Mouse (Mus musculus) frontal cortex, postnatal 36 days (tissue): Measurements from ENCODE around the gene Mapk8ip1.
A peak's percentile ranks its signal among the peaks of the same experiment; 100 is the strongest.

Experiments used
- DNase-seq, 2 experiments: peaks; one replicate each; pipeline ENCODE4 v3.0.0; 2022; ENCODE audit warnings: low spot score in 2 of 2

Mapk8ip1 gene

DNA sequence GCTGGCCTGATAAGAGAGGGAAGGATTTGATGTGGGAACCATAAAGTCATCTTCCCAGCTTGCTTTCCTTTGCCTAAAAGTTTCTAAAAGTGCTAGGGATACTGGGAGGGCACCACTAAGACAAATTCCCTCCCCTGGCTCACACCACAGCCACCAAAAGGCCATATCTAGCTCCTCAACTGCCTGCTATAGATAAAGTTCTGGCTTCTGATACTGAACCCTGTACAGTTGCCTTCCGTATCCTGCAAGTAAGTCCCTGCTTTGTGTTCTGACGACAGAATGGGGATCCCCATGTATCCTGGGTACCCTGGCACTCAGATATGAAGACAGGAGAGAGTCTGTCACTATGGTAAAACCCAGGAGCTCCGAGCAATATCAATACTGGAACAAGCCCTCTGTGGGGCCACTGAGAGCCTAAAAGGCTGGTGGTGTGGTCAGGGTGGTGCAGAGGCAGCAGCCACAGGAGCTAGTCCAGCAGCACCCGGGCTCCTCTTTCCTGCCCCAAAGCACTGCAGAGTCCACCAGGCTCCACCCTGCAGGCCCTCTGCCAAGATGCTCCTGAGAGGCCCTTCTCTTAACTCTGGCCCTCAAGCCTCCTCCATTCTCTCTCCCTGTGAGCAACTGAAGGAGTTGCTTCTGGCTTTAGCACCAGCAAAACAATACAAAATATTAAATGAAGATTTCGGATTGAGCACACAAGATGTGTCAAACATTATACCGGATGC lies 10.7 kb downstream of the Mapk8ip1 start:
- no peak for DNase-seq

DNA sequence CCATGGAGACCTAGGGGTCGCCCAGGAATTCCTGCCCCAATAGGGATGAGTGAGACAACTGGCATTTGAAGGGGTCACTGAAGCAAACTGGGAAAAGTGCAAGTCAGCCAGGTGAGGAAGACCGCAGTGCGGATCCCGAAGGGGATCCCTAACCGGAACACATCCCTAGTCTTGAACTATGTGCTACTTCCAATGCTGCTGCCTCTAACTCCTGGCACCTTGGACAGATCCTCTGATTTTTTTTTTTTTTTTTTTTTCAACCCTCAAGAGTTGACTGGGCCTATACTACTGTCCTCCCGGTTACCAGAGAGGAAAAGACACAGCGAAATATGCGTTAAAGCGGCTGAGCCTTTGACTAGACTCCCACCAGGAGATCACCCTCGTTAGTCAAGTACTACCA lies 11.4 kb downstream of the Mapk8ip1 start:
- no peak for DNase-seq

DNA sequence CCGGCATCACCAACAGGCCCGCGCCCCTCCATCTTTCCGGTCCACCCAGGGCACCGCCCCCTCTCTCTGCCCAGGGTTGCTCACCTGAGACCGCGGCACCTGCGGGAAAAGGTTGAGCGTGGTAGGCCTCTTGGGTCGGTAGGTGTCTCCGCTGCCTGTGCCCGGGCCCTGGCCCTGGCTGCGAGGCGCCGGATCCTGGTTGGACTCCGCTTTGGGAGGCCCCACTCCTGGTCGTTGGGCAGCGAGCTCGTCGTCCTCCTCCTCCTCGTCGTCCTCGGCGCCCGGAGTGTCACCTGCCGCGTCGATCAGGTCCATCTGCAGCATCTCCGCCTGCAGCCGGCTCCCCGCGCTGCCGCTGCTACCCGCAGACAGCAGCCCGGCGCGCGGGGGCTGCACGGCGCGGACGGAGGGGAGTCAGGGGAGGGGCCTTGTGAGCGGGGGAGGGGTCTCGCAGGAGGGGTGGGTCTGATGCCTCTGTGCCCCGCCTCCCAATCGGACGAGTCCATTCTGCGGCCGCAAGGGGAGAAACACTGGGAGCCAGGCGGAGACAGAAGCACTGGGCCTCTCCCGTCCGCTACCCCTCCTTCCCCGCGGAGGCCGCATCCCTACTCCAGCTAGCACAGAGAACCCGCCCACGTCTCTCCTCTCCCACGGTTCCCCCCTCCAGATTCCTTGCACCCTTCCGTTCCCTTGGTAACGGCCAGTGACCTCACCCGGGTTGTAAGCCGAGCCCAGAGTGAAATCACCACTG lies 12.0 kb downstream of the Mapk8ip1 start:
- peak; percentile 90 to 92 for DNase-seq

DNA sequence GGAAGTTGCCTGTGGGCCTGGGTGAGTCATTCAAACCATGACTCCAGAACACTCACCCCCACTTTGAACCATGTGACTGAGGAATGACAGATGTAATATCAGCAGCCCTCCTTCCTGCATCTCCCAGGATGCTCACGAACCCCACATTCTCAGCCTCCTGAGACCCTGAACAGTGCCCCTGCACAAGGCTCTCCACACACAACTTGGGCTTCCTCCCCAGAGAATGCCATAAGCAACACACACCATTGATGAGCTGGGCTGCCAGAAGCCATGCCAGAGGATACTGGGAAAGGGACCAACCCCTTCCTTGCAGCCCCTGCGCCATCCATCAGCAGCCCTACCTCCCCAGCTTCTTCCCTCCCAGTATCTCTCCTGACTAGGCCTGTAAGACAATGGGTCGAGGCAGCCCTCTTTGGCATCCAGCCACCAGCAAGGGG lies 13.0 kb downstream of the Mapk8ip1 start:
- DNase-seq: no peak

DNA sequence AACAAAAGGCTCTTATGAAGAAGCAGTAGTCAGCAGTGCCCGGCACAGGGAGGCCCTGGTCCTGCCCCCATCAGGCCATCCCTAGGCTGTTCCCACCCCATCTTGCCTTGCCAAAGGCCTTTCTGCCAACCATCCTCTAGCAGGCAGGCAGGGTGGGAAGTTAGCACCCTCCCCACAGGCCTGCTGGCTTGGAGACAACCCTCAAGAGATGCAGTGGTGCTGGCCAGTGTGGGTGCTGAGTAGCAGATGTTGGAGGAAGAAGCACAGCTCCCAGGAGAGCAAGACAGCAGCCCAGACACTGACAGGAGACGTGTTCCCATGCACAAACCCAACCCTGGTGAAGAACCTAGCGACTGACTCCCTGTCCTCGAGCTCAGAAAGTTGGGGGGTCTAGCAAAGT lies 13.4 kb downstream of the Mapk8ip1 start:
- peak; percentile 74 to 77 for DNase-seq

DNA sequence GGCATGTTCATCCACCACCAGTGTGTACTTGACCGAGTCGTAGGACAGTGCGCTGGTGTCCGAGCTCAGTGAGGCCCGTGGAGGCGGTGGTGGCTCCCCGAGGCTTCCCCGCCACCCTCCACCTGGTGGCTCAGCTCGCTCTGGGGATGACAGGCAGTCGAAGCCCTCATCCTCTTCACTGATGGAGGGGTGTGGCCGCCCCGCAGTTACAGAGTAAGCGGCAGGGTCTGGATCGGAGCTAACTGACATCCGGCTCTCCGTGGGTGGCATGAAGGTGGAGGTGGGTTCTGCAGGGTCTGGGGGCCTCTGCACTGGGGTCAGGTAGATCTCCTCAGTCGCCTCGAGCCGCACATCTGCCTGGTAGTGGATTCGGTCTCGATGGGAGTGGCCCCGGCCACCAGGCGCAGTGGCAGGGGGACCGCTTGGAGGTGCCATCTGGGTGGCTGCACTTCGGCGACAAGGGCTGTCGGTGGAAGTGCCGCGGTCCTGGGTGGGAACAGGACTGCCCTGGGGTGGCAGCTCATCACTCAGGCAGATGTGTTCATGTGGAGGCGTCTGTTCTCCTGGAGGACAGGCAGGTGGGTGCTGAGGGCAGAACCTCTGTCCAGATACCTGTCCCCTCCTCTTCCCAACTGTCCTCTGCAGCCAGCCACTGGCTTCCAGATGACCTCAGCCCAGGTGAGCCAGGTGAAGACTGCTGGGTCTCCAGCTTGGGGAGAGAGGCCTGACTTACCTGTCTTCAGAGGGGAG lies 14.1 kb downstream of the Mapk8ip1 start:
- DNase-seq: no peak

DNA sequence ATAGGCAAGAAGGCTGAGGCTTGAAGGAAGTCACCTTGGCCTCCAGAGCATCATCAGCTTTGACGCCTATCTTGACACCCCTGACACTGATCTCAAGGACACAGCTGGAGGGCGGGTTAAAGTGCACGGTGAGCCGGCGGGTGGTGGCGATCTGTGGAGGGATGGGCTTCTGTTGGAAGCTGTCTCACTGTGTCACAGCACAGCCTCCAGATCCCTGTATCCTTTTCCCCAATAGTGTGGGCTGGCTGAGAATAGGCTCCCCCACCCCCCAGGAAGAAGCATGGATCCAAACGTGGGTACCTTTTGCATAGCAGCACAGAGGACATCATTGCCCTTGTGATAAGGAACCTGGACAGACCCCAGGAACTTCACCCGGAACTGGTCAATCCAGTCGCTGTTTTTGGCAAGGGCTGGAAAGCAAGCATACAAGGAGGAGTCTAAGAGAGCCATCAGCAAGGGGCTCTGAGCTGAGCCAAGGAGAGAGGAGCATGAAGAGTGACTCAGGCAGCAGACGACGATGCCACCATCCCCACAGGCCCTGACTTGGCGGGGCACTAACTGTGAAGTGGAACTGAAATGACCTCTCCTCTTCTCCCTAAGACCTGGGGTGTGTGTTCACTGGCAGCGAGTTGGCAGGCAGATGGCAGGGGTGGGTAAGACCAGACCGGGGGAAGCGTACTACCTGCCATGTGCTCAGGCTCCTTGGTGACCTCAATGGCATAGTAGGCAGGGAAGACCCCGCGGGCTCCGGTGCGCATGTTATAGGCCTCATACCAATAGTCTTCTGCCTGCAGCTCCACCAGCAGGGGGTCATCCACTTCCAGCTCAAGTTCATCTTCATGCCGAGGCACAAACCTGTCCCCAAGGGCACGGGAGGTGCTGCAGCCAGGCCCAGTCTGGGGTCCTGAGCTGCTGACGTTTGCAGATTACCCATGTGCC lies 15.7 kb downstream of the Mapk8ip1 start:
- DNase-seq: no peak

DNA sequence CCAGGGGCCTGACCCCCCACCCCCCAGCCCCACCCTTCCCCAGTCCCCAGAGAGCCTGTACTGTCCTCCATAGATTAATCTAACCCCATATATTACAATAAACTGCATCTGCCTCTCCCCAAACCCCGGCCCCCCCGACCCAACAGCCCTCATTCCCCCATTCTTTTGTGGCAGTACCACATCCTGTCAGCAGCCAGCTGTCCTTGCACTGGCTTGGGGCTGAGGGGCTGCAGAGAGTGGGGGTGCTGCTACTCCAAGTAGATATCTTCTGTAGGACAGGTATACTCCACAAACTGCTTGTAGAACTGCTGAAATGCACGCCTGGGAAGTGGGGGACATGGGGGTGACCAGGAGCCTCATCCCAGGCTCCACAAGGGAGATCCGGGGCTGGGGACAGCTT lies 17.0 kb downstream of the Mapk8ip1 start:
- no peak for DNase-seq

DNA sequence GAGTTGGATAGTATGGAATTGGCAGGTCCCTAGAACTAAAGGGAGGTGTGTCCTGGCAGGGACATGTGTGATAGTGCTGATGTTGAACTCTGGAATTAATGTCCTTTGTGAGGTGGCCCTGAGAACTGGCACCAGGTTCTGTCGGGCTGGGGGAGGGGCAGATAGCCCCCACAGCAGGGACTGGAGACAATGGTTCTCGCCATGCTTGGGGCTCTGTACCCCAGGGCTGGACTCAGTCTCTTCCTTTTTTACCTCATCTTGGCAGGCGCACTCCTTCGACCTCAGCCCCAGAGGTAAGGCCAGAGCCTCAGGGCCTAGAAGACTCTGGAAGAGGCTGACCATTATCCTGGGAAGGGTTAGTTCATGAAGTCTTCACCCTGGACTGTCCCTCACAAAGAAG lies 18.3 kb downstream of the Mapk8ip1 start:
- no peak for DNase-seq

DNA sequence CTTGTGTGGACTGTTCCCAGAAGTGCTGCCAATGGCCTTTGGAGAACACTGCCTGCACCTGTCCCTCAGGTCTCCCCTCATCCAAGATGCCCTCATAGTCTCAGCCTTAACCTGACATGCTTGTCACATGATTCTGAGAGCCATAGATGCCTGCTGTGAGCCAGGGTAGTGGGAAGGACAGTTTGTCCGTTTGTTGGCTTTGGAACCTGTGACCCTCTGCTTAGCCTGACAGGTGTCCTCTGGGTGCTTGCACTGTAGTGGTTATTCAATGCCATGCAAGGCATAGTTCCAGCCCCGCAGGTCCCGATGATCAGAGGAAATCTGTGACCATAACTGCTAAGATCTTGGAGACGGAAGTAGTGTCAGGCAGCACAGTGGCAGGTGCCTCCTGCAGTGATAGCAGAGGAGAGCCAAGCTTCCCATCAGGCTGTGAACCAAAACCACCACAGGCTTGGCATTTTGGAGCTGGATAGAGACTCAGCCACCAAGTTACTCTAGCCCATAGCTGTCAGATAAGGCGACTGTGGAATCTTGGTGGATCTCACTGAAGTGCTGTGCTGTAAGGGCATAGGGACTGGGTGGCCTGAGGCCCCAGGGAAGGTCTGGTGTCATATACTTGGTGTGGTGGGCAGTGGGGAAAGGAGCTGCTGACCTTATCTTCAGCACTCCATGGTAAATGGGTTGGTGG lies 19.0 kb downstream of the Mapk8ip1 start, which contains the start of gene 1700029I15Rik:
TSS of gene 1700029I15Rik (plus strand) at position 638 of the 688 bp plus-strand sequence.
- DNase-seq: no peak

DNA sequence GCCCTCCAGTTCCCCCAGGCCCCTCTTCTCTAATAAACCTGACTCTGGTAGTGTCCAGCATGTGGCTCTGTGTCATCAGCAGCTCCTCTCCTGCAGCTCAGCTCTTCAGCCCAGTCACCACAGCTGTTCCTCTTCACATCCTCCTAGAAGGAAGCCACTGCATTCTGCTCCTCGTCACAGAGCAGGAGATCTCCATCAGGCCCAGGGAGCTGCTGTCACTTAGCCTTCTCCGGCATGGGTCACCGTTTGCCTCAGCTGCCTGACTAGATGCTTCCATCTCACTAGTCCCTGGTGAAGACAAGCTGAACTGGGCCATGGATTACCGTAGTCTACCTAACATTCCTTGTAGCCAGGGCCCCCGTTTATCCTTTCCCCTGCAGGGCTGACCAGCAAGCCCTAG lies 19.9 kb downstream of the Mapk8ip1 start:
- no peak for DNase-seq

DNA sequence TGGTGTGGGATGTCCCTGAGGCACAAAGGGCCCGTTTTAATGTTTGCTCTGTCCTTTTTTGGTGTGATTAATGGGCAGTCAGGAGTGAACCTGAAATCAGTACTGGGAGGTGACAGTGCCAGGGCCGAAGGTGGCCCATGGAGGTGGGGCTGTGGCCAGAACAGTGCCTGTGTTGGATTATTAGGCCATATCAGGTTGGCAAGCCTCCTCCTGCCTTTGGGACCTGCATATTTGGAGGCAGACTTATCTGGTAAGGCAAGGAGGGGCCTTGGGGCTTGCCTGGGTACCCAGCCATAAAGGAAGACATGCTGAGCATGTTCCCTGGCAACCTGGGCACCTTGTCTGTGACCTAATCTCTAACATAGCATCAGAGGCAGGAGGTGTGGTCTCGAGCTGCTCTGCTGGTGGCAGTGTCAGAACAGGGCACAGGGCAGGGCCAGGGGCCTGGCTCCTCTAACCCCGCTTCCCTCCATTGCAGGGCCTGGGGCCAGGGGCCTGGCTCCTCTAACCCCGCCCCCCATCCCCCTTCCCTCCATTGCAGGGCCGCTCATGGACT lies 20.5 kb downstream of the Mapk8ip1 start:
- no peak for DNase-seq

DNA sequence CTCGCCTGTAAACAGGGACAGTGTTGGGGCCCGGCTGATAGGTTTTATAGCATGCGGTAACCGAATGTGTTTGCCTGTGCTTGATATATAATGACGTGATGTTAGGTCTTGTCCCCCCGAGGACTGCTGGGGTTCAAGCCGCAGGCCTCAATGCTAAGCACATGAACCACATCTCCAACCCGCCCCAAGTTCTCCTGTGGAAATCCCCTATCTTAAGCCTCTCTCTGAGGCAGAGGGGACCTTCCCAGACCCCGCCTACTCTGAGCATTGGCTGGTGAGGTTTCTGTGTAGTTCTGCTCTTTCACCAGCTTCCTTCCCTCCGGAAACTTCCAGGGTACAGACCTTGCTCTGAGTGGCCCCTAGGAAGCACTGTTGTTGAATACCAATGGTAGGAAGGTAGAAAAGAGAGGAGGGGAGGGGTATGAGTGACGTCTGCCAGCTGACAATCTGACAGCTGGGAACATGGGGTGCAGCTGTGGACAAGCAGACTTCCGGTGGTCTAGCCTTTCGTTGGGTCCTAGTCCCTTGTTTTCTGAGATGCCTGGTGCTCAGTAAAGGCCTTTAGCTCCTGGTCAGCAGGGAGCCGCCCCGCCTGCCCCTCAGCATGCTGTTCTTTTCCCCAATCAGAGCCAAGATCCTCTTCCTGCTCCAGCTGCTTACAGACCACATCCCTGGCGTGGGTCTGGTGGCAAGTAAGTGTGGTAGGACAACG lies 21.1 kb downstream of the Mapk8ip1 start:
- DNase-seq: no peak

DNA sequence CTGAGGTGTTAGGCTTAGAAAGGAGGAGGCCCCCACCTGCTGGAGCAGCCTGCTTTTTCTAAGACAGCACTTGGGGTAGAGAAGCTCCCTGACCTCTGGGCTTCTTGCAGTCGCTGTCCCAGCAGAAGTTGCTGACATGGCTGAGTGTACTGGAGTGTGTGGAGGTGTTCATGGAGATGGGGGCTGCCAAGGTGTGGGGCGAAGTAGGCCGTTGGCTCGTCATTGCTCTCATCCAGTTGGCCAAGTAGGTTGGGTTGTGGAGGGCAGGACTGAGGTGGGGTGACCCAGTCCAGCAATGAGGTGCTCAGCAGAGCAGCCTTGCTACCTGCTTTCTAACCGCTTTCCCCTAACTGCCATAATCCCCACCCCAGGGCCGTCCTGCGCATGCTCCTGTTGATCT lies 23.7 kb downstream of the Mapk8ip1 start:
- DNase-seq: no peak

DNA sequence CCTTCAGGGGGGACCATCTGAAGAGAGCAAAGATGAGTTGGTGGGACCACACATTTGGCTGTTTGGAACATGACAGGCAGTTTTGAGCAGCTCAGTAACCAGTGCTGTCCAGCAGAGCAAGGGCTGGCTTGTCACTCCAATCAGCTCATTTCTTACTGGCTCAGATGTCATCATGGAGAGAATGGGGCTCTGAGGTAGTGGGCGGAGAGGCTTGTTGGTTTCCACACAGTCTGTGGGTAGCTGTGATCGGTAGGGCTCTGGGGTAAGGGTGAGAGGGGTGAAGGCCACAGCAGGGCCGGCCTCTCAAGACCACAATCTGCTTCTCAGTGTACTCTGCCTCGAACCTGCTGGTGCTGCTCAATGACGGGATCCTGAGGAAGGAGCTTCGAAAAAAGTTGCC lies 24.8 kb downstream of the Mapk8ip1 start:
- DNase-seq: no peak

DNA sequence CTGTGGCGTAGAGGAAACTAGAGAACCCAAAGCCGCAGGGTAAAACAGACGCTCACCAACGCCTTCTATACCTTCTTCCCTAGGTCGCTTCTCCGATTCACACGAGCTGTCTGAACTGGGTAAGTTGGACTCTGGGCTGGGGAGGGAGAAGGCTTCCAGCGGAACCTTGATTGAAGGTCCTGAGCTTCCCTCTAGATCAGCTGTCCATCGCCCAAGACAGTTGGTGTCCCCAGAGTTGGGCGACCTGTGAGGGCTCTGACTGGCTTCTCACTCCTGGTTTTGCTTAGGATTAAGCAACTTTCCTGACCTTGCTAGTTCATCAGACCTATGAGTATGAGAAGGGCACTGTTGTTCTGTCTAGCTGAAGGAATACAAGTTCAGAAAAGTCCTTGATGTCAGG lies 25.3 kb downstream of the Mapk8ip1 start:
- DNase-seq: no peak

DNA sequence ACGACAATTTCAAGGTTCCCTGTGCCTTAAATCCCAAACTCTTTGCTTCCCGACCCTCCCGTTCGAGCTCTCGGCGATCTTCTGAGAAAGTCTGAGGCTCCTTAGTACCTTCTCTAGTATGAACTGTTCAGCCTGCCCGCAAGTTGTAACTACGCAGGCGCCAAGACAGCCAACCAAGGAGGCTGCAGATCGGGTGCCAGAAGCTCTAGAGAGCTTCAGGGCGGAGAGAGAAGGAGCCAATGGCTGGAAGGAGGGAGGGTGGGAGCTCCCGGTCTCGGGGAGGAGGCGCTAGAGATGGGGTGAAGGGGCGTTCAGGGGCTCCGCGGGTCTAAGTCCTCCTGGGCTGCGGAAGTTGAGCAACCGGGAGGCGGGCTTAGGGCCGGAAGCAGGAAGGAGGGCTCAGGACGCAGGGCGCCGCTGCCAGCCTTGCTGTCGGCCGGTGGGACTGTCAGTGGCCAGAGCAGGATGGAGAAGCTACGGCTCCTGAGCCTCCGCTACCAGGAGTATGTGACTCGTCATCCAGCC lies 25.9 kb downstream of the Mapk8ip1 start:
- DNase-seq: peak; percentile 95 to 96

DNA sequence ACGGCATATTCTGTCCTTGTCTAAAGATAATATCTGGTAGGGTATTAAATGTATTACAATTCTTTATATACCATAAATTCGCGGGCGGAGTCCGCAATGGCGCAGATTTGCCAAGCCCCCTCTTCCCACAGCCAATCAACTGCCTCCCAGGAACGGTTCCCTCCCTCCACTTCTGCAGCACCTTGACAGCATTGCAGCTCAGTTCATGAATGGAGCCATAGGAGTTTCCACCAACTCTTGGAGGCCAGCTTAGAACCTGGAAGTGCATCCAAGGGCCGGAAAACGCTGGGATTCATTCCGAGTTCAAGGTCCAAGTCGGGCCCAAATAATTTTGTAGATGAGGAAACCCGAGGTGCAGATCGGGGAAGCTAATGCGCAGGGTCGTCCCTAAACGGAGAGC lies 26.5 kb downstream of the Mapk8ip1 start, which contains the start of the genes Pex16 and Large2:
TSS of gene Pex16 (plus strand) at position 163 of the 400 bp plus-strand sequence.
TSS of gene Large2 (minus strand) at position 356 of the 400 bp plus-strand sequence.
- peak; percentile 50 to 62 for DNase-seq

DNA sequence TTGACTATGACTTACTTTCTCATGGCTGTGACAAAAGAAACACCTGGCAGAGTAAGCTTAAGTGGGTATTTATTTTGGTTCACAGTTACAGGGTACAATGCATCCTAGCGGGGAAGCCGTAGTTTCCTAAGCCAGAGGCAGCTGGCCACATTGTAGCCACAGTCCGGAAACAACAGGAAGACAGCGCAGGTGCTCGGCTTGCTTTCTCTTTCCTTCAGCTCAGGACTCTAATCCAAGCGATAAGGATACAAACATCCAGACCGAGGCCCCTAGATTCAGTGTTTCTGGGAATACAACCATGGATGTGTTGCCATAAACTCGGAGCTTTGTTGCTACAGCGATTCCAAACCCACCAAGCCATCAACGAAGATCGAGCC lies 27.6 kb downstream of the Mapk8ip1 start:
- DNase-seq: no peak
